Mouse (Mus musculus): ENCODE measurements around the gene Lifr.

- no peak for TF ChIP-seq CTCF (IDR thresholded peaks at IDR 0.05; ENCODE audit: insufficient read depth, low read length)
- TF ChIP-seq POLR2A (IDR thresholded peaks at IDR 0.05; ENCODE audit: borderline replicate concordance, extremely low read depth, low read depth, low read length) = no peak
Measured at GRCm38 (mm10) chr15:7166735-7167134, 76.3 kb downstream of the Lifr start.
